Mouse (Mus musculus) forebrain, embryonic 14.5 days (tissue): ENCODE measurements around the gene Zfp37. TPM values are rescaled to one million over a fixed set of nuclear protein-coding genes. Genes with fewer than 3 reads are reported as not detected.

Source experiments
- ATAC-seq: fragments of 200-750 bp; cut with Nextera tagmentation; 2 replicates; pipeline ENCODE4 v1.8.0; 2017; ENCODE audit warnings: mild to moderate bottlenecking, moderate library complexity
- DNase-seq: peaks from one replicate; pipeline ENCODE4 v3.0.0-alpha.2; 2015; ENCODE audit warnings: low spot score
- H3K27ac ChIP-seq: fragments of 300-500 bp; sonication (generic); 2 replicates; pipeline ENCODE4 v1.5.1; 2014; ENCODE audit warnings: low read depth, mild to moderate bottlenecking, control low read depth, low read length, moderate library complexity
- H3K27me3 ChIP-seq: fragments of 300-500 bp; sonication (generic); replicated peaks from 2 replicates; pipeline ENCODE4 v1.6.1; 2014; ENCODE audit warnings: low read length, control low read depth, mixed read lengths; ENCODE audit not compliant: control insufficient read depth, insufficient read depth
- H3K36me3 ChIP-seq: fragments of 300-500 bp; sonication (generic); 2 replicates; pipeline ENCODE4 v1.6.1; 2014; ENCODE audit warnings: low read length, control low read depth; ENCODE audit not compliant: control insufficient read depth, insufficient read depth
- H3K4me1 ChIP-seq: fragments of 300-500 bp; sonication (generic); 2 replicates; pipeline ENCODE4 v1.6.1; 2014; ENCODE audit warnings: antibody characterized with exemption, low read length, control low read depth; ENCODE audit not compliant: control insufficient read depth, insufficient read depth
- H3K4me2 ChIP-seq: fragments of 300-500 bp; sonication (generic); 2 replicates; pipeline ENCODE4 v1.6.1; 2014; ENCODE audit warnings: mild to moderate bottlenecking, control low read depth, low read length
- H3K4me3 ChIP-seq: fragments of 300-500 bp; sonication (generic); 2 replicates; pipeline ENCODE4 v1.5.1; 2014; ENCODE audit warnings: low read depth, low read length, control low read depth
- H3K9ac ChIP-seq: fragments of 300-500 bp; sonication (generic); 2 replicates; pipeline ENCODE4 v1.6.1; 2014; ENCODE audit warnings: mild to moderate bottlenecking, low read length, control low read depth, moderate library complexity
- H3K9me3 ChIP-seq: fragments of 300-500 bp; sonication (generic); replicated peaks from 2 replicates; pipeline ENCODE4 v1.6.1; 2016; ENCODE audit warnings: low read length, control low read depth, mixed read lengths; ENCODE audit not compliant: control insufficient read depth
- WGBS: fragments of 180-500 bp; shearing (Covaris S2); extraction: QIAGEN DNeasy Blood & Tissue Kit; methylation state at CpG from one replicate; pipeline ENCODE4 v1.1.7; 2014; 5-methylcytosine and 5-hydroxymethylcytosine counted together
- polyA plus RNA-seq: library from polyadenylated mRNA; unstranded; fragments of >200 nt; fragmentation: Nextera tagmentation; extraction: Ambion mirVana; gene quantifications from 2 replicates; pipeline ENCODE4 v1.2.1, GENCODE M21; 2014

Zfp37 gene
- polyA plus RNA-seq, 1 experiment from 2014 or later = 17.7 TPM

- Histone ChIP-seq H3K27me3 (no peaks in the 10 kb centered on the region), H3K9me3 (no peaks in the 10 kb centered on the region), H3K9ac (no peak overlapping the region), H3K4me1 (no peaks in the 10 kb centered on the region), H3K27ac (no peak overlapping the region), H3K4me2 (no peak overlapping the region), H3K4me3 (no peak overlapping the region), H3K36me3 (no peaks in the 10 kb centered on the region)
- 79% methylated on average over 1 of the region's 1 CpGs for WGBS
- DNase-seq (no peak), ATAC-seq (no peak)
Measured at GRCm38 (mm10) chr4:62230153-62230552, 694 bp downstream of the Zfp37 start.

- no peaks in the 10 kb centered on the region for H3K36me3 ChIP-seq
- DNase-seq (no peak), ATAC-seq (no peak)
- no peak overlapping the region for H3K4me2 ChIP-seq
- no peaks in the 10 kb centered on the region for H3K9me3 ChIP-seq
- H3K4me3 ChIP-seq = no peak overlapping the region
- no peak overlapping the region for H3K27ac ChIP-seq
- no peak overlapping the region for H3K9ac ChIP-seq
- 88% methylated on average over 7 of the region's 7 CpGs for WGBS
- no peaks in the 10 kb centered on the region for H3K27me3 ChIP-seq
- no peaks in the 10 kb centered on the region for H3K4me1 ChIP-seq
Measured at GRCm38 (mm10) chr4:62229448-62229847, 1.4 kb downstream of the Zfp37 start.

DNA sequence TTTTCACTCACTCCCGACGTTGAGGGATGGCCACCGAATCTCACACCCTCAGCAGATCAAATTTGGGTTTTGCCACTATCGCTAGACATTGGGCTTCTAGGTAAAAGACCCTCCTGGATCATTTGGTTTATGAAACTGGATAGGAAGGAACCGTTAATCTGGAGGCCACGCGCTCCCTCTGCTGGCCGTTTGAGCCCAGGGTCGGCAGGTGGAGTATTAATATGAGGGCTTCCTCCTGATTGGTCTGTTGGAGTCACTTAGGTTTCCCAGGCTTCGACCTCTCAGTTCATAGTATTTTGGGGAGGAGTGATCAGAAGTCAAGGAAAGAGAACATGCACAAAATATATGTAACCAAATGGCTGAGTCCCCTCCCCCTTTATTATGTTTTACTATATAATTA, 2.5 kb downstream of the Zfp37 start:
- Histone ChIP-seq H3K4me3 (no peak overlapping the region), H3K4me2 (no peak overlapping the region), H3K36me3 (no peaks in the 10 kb centered on the region), H3K9ac (no peak overlapping the region), H3K4me1 (no peaks in the 10 kb centered on the region), H3K9me3 (no peaks in the 10 kb centered on the region), H3K27ac (no peak overlapping the region), H3K27me3 (no peaks in the 10 kb centered on the region)
- ATAC-seq (no peak; the same call in 1 of the 2 replicates), DNase-seq (peak; percentile 35)
- 45% methylated on average over 10 of the region's 10 CpGs for WGBS

GRCm38 (mm10) chr4:62213490-62213889, 17.4 kb downstream of the Zfp37 start:
- WGBS = 80% methylated on average over 2 of the region's 2 CpGs
- no peak overlapping the region for H3K27ac ChIP-seq
- H3K9me3 ChIP-seq = no peaks in the 10 kb centered on the region
- H3K4me3 ChIP-seq = no peak overlapping the region
- H3K4me2 ChIP-seq = no peak overlapping the region
- H3K27me3 ChIP-seq = no peaks in the 10 kb centered on the region
- no peak overlapping the region for H3K9ac ChIP-seq
- ATAC-seq (no peak), DNase-seq (no peak)
- H3K4me1 ChIP-seq = no peaks in the 10 kb centered on the region
- no peaks in the 10 kb centered on the region for H3K36me3 ChIP-seq

- no peaks in the 10 kb centered on the region; the same call in 1 of the 2 replicates for H3K9me3 ChIP-seq
- H3K9ac ChIP-seq = no peak overlapping the region
- no peak overlapping the region for H3K4me3 ChIP-seq
- no peak overlapping the region for H3K27ac ChIP-seq
- H3K4me2 ChIP-seq = no peak overlapping the region
- DNase-seq = no peak
- H3K36me3 ChIP-seq = 0 out of 2 replicates have a peak, but pooled peaks cover 4% of the 10 kb centered on the region
- WGBS = 43% methylated on average over 4 of the region's 4 CpGs
- no peaks in the 10 kb centered on the region for H3K27me3 ChIP-seq
- ATAC-seq = no peak
- H3K4me1 ChIP-seq = peaks cover 3% of the 10 kb centered on the region; the same call in 1 of the 2 replicates
Measured at GRCm38 (mm10) chr4:62210035-62210434, 20.8 kb downstream of the Zfp37 start.

DNA sequence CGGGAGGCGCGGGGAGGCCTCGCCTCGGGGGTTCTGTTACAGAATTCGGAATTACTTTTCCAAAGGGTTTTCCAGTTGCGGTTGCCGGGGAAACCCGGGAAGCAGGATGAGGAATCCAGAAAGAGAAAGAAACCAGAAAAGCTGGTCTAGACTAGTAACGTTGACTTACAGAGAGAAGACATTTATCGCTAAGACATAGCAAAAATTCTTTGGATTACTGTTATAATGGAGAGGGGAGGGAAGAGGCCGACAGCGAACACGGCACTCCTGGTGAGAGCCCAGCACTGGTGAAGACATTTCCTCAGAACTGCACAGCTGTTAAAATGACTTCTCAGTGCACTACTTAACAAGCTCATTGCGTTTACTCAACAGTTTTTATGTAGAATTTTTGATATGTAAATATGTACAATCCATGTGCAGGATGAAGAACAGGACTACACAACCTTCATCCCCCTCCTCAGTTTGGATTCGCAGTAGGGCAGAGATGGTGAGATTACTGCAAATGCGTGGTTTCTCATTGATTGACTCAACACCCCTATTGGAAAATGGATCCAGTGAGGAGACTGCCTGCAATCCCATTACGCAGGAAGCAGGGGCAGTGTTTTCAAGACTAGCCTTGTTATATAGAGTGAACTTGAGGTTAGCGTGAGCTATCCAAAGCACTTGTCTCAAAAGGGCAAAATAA, 22.0 kb downstream of the Zfp37 start:
- peak; percentile 49 for ATAC-seq
- peak overlapping the region; percentile 59 for H3K4me3 ChIP-seq
- peaks cover 3% of the 10 kb centered on the region; the same call in 1 of the 2 replicates for H3K4me1 ChIP-seq
- H3K4me2 ChIP-seq = peak overlapping the region; percentile 60
- H3K27ac ChIP-seq = peak overlapping the region; percentile 86
- peak overlapping the region; percentile 85 for H3K9ac ChIP-seq
- no peaks in the 10 kb centered on the region; the same call in 1 of the 2 replicates for H3K9me3 ChIP-seq
- 4% methylated on average over 19 of the region's 19 CpGs for WGBS
- H3K36me3 ChIP-seq = peaks cover 12% of the 10 kb centered on the region
- peak; percentile 32 for DNase-seq
- H3K27me3 ChIP-seq = no peaks in the 10 kb centered on the region

GRCm38 (mm10) chr4:62207851-62208695, 22.8 kb downstream of the Zfp37 start:
- Histone ChIP-seq H3K4me3 (peak overlapping the region; percentile 59), H3K9ac (peak overlapping the region; percentile 85), H3K27me3 (no peaks in the 10 kb centered on the region), H3K36me3 (peaks cover 20% of the 10 kb centered on the region), H3K4me1 (peaks cover 3% of the 10 kb centered on the region; the same call in 1 of the 2 replicates), H3K4me2 (peak overlapping the region; percentile 60), H3K27ac (peak overlapping the region; percentile 86), H3K9me3 (no peaks in the 10 kb centered on the region; the same call in 1 of the 2 replicates)
- DNase-seq (peak; percentile 91), ATAC-seq (peak; percentile 98)
- WGBS = under 1% methylated on average over 45 of the region's 45 CpGs

GRCm38 (mm10) chr4:62199923-62200529, 30.8 kb downstream of the Zfp37 start:
- H3K36me3 ChIP-seq = peaks cover 81% of the 10 kb centered on the region
- 93% methylated on average over 7 of the region's 7 CpGs for WGBS

More at GRCm38 (mm10) chr4:62199923-62200529, 30.8 kb downstream of the Zfp37 start:
- Histone ChIP-seq H3K27ac (no peak overlapping the region), H3K4me2 (no peak overlapping the region), H3K4me3 (no peak overlapping the region), H3K9ac (no peak overlapping the region), H3K4me1 (no peaks in the 10 kb centered on the region), H3K27me3 (no peaks in the 10 kb centered on the region), H3K9me3 (peaks cover 18% of the 10 kb centered on the region)
- DNase-seq = no peak
- ATAC-seq = no peak
